Mouse (Mus musculus): Measurements from ENCODE around the gene Bcl7c. TPM values are rescaled to one million over a fixed set of nuclear protein-coding genes. Genes with fewer than 3 reads are reported as not detected.
"Not testable (repeated sequence)": the region's sequence is repeated elsewhere in the genome, so short reads cannot be mapped to it uniquely, and the experiment has no call there.

Gene Bcl7c
- total RNA-seq, 2 experiments from 2014 or later: 20.1 to 26.6 TPM

DNA sequence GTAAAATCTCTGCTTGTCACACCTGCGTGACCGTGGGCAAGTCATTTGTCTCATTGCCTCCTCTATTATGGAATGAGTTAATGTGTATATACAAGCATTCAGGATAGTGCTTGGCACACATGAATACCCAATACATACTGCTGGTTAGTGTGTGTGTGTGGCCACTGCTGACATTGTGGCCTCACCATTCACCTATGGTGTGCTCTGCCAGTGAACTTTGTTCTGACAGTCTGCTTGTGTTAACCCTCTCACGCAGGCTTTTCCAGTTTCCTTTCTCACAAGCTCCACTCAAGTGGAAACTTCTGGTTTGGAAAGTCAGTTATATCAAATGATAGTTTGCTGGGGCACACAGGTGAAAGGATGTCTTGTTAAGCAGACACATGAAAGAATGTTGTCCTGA, 2.3 kb upstream of the Bcl7c start:
- no peak overlapping the region for H3K4me3 ChIP-seq
- TF ChIP-seq CTCF (conservative IDR thresholded peaks at IDR 0.05): no peak
- no peak overlapping the region for H3K27ac ChIP-seq
- DNase-seq (ENCODE audit: low spot score in 2 of 2): no peak

DNA sequence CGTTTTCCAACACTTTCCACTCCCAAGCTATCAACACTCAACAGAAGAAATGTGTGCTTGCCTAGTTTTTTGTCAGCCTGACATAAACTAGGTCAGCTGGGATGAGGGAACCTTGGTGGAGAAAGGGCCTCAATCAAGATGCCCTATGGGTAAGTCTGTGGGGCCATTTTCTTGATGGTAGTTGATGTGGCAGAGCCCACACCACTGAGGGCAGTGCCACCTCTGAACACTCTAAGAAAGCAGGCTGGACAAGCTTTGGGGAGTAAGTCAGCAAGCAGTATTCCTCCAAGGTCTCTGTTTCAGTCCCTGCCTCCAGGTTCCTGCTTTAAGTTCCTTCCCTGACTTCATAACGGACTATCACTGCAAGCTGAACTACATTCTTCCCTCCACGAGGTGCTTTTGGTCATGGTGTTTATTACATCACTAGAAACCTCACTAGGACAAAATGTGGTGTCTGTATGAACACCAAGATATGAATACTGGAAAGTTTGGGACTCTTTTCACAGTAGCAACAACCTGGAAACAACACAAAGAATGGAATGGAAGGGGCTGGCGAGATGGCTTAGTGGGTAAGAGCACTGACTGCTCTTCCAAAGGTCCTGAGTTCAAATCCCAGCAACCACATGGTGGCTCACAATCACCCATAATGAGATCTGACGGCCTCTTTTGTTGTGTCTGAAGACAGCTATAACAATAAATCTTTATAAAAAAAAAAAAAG, 687 bp upstream of the Bcl7c start:
- DNase-seq (ENCODE audit: low spot score in 2 of 2): no peak
- TF ChIP-seq CTCF (conservative IDR thresholded peaks at IDR 0.05): no peak
- Histone ChIP-seq H3K27ac (peak overlapping the region; percentile 92; the same call in 1 of the 2 replicates), H3K4me3 (peak overlapping the region; percentile 84)

DNA sequence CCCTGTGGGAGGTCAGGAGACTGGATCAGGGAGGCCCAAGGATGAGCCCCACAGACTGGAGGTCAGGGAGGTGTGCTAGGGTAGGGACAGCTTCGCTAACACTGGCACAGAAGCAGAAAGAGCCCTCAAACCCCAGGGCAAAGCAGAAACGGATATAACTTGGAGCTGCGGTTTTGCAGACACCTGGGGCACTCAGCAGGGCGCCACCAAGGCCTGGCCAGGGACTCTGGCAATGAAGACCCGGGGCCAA, 851 bp downstream of the Bcl7c start:
- no peak for DNase-seq (ENCODE audit: low spot score in 2 of 2)
- peak overlapping the region; percentile 92 for H3K27ac ChIP-seq
- peak overlapping the region; percentile 84 for H3K4me3 ChIP-seq
- no peak for TF ChIP-seq CTCF (conservative IDR thresholded peaks at IDR 0.05)

- no peak for DNase-seq (ENCODE audit: low spot score in 2 of 2)
- H3K27ac ChIP-seq: peak overlapping the region; percentile 92
- no peak for TF ChIP-seq CTCF (conservative IDR thresholded peaks at IDR 0.05)
These were observed 1.4 kb downstream of the Bcl7c start for GRCm38 (mm10) chr7:127707045-127707956.

DNA sequence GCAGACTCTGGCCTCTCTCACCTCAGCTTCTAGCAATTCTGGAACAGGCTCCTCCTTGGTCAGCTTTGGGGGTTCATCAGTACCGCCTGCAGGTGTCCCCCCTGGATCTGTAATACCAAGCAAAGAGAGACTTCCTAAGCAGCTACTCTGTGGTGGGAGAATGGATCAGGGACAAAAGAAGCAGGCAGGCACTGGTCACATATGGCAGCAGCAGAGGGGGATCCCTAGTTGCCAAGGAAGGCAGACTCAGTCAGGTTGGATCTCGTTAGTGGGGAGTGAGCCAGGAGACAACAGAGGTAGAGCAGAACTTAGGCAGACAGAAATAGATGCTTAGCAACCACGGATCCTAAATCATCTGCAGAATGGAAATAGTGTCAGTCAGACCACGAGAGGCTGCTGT, 3.0 kb downstream of the Bcl7c start:
- Histone ChIP-seq H3K4me3 (no peak overlapping the region), H3K27ac (no peak overlapping the region)
- no peak for TF ChIP-seq CTCF (conservative IDR thresholded peaks at IDR 0.05)
- no peak for DNase-seq (ENCODE audit: low spot score in 2 of 2)

More at GRCm38 (mm10) chr7:127707045-127707956, 1.4 kb downstream of the Bcl7c start:
- H3K4me3 ChIP-seq: peak overlapping the region; percentile 84

- TF ChIP-seq CTCF (conservative IDR thresholded peaks at IDR 0.05): no peak
These were observed 4.1 kb downstream of the Bcl7c start for GRCm38 (mm10) chr7:127704598-127704997.

GRCm38 (mm10) chr7:127703561-127704178, 5.1 kb downstream of the Bcl7c start:
- no peak overlapping the region for H3K27ac ChIP-seq
- no peak overlapping the region for H3K4me3 ChIP-seq
- DNase-seq (ENCODE audit: low spot score in 2 of 2): no peak
- TF ChIP-seq CTCF (conservative IDR thresholded peaks at IDR 0.05): no peak

More at GRCm38 (mm10) chr7:127704598-127704997, 4.1 kb downstream of the Bcl7c start:
- DNase-seq (ENCODE audit: low spot score in 2 of 2): no peak
- Histone ChIP-seq H3K4me3 (no peak overlapping the region), H3K27ac (no peak overlapping the region)

DNA sequence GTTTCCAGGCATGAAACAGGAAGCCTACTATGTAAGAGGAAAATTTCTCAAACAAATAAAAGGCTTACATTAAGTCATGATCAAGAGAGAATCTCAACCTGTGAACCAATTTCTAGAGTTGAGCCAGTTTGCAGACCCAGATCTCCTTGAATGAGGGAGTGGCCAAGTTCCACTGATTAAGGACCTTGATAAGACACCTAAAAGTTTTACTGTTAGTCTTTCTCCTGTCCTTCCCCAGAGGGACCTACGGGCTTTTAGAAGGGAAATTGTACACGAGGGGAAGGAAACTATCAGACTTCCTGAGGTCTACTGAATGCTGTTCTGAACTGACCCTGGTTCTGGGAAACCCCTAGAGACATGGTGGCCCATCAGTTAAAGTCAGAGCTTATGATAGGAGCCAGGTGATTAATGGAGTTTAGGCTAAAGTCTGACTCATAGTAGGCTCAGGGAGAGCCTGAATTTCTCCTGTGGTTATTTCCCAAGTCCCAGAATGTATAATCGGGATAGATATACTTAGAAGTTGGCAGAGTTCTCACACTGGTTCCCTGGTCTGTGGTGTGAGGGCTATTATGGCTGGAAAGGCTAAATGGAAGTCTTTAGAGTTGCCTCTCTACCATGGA, 7.9 kb downstream of the Bcl7c start:
- no peak for TF ChIP-seq CTCF (conservative IDR thresholded peaks at IDR 0.05)
- H3K4me3 ChIP-seq: no peak overlapping the region
- no peak for DNase-seq (ENCODE audit: low spot score in 2 of 2)
- no peak overlapping the region for H3K27ac ChIP-seq

- H3K4me3 ChIP-seq: no peak overlapping the region
- DNase-seq (ENCODE audit: low spot score in 2 of 2): peak in 1 of 2 experiments; percentile 57
- H3K27ac ChIP-seq: peak overlapping the region; percentile 29; the same call in 1 of the 2 replicates
- no peak for TF ChIP-seq CTCF (conservative IDR thresholded peaks at IDR 0.05)
These were observed 9.7 kb downstream of the Bcl7c start for GRCm38 (mm10) chr7:127698986-127699385.

DNA sequence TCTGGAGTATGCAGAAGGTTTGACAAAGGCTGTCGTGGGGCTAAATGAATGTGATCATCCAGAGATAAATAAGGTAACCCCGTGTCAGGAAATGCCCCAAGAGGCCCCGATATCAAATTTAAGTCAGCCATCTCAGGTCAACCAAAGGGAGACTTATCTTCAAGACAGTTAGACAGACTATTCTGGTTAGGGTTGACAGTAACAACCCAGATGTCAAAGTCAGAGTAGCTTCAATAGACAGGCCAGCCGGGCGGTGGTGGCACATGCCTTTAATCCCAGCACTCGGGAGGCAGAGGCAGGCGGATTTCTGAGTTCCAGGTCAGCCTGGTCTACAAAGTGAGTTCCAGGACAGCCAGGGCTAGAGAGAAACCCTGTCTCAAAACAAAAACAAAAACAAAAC, 15.0 kb downstream of the Bcl7c start:
- H3K27ac ChIP-seq; H3K4me3 ChIP-seq; DNase-seq (ENCODE audit: low spot score in 2 of 2): not testable (repeated sequence)

DNA sequence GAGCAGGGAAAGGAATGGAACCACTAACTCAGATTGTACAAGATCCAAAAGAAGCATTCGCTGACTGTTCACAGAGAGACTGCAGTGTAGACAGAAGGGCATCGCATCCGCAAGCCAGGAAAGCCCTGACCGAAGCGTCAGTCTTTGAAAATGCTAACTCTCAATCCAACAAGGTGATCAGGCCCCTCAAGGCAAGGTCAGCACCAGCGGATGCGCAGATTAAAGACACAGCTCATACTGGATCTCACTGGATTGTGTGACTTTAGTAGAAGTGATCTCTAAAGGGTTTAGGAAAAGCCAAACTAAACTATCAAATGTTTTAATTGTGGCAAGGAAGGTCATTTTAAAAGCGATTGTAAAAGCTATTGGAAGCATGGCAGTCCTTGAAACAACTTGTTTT, 15.4 kb downstream of the Bcl7c start:
- DNase-seq (ENCODE audit: low spot score in 2 of 2): no peak
- no peak for TF ChIP-seq CTCF (conservative IDR thresholded peaks at IDR 0.05)
- Histone ChIP-seq H3K27ac (no peak overlapping the region), H3K4me3 (no peak overlapping the region)

- Histone ChIP-seq H3K27ac (peak overlapping the region; percentile 79), H3K4me3 (peak overlapping the region; percentile 51)
- peak in 1 of 2 experiments; percentile 32 for DNase-seq (ENCODE audit: low spot score in 2 of 2)
- no peak for TF ChIP-seq CTCF (conservative IDR thresholded peaks at IDR 0.05)
These were observed 17.3 kb downstream of the Bcl7c start for GRCm38 (mm10) chr7:127691221-127691989.

All from layer of hippocampus, adult 2 months (tissue).